Mouse (Mus musculus) ES-E14 (cell line): ENCODE results near the gene Gm3854. TPM values are rescaled to one million over a fixed set of nuclear protein-coding genes. Genes with fewer than 3 reads are reported as not detected.
A peak's percentile ranks its signal among the peaks of the same experiment; 100 is the strongest.

Experiments used
- DNase-seq: peaks from one replicate; pipeline ENCODE4 v3.0.0-alpha.2; 2013; ENCODE audit warnings: low read depth, low spot score
- H3K27ac ChIP-seq: 2 replicates; pipeline ENCODE4 v1.5.1; 2012; ENCODE audit warnings: low read depth, mild to moderate bottlenecking, low read length, moderate library complexity, mixed read lengths; ENCODE audit not compliant: poor library complexity, insufficient read depth, severe bottlenecking
- H3K36me3 ChIP-seq: 2 replicates; pipeline ENCODE4 v1.6.1; 2012; ENCODE audit warnings: mild to moderate bottlenecking, low read length, moderate library complexity, mixed read lengths; ENCODE audit not compliant: control insufficient read depth, poor library complexity, insufficient read depth, severe bottlenecking
- H3K4me1 ChIP-seq, 2 experiments: fragments of 150-350 bp in 1 of 2; sonication (generic) in 1 of 2; 2 replicates each; pipeline ENCODE4 v1.6.1; 2012; ENCODE audit warnings: low read length in 2 of 2, mild to moderate bottlenecking in 1 of 2, mixed read lengths in 1 of 2; ENCODE audit not compliant: control insufficient read depth in 2 of 2, insufficient read depth in 2 of 2, poor library complexity in 1 of 2
- H3K4me3 ChIP-seq, 2 experiments: fragments of 150-350 bp in 1 of 2; sonication (generic) in 1 of 2; 2 replicates each; pipeline ENCODE4 v1.5.1; 2012; ENCODE audit warnings: low read length in 2 of 2, low read depth in 1 of 2, mild to moderate bottlenecking in 1 of 2, mixed read lengths in 1 of 2; ENCODE audit not compliant: insufficient read depth in 1 of 2, poor library complexity in 1 of 2, severe bottlenecking in 1 of 2
- H3K9ac ChIP-seq: 2 replicates; pipeline ENCODE4 v1.6.1; 2012; ENCODE audit warnings: low read depth, mild to moderate bottlenecking, low read length, mixed read lengths; ENCODE audit not compliant: poor library complexity, insufficient read depth, severe bottlenecking
- H3K9me3 ChIP-seq: fragments of 150-350 bp; sonication (generic); 2 replicates; pipeline ENCODE4 v1.6.1; 2012; ENCODE audit warnings: low read depth, mild to moderate bottlenecking, low read length; ENCODE audit not compliant: control insufficient read depth, insufficient read depth
- CHD2 ChIP-seq: IDR thresholded peaks from 2 replicates; pipeline ENCODE4 v1.6.1; 2014; ENCODE audit warnings: mild to moderate bottlenecking, low read depth, low read length, inconsistent platforms
- HCFC1 ChIP-seq: IDR thresholded peaks from 2 replicates; pipeline ENCODE4 v1.6.1; 2012; ENCODE audit warnings: low read length, inconsistent platforms, borderline replicate concordance; ENCODE audit not compliant: insufficient read depth
- MAFK ChIP-seq: IDR thresholded peaks from 2 replicates; pipeline ENCODE4 v1.6.1; 2014; ENCODE audit warnings: mild to moderate bottlenecking, low read depth, low read length, inconsistent platforms; ENCODE audit not compliant: insufficient read depth
- ZC3H11A ChIP-seq: IDR thresholded peaks from 2 replicates; pipeline ENCODE4 v1.6.1; 2012; ENCODE audit warnings: low read depth, mild to moderate bottlenecking, inconsistent platforms, low read length, borderline replicate concordance
- ZNF384 ChIP-seq: IDR thresholded peaks from 2 replicates; pipeline ENCODE4 v1.6.1; 2012; ENCODE audit warnings: low read depth, low read length, inconsistent platforms
- in situ Hi-C, 2 experiments: fragments of 600-800 bp; cut with MboI; formaldehyde crosslinking; loops; one replicate each; pipeline ENCODE4 v1.15.1; 2025; ENCODE audit warnings: low sequenced_read_pairs in 2 of 2, inconsistent platforms in 1 of 2; ENCODE audit not compliant: unreplicated experiment in 2 of 2
- total RNA-seq: library from RNA; depleted of rRNA; stranded (reverse); fragments of 300-350 nt; gene quantifications from 2 replicates; pipeline ENCODE4 v1.2.3, GENCODE M21; 2012

Gm3854 gene
- total RNA-seq, 1 experiment = 2.9 TPM

DNA sequence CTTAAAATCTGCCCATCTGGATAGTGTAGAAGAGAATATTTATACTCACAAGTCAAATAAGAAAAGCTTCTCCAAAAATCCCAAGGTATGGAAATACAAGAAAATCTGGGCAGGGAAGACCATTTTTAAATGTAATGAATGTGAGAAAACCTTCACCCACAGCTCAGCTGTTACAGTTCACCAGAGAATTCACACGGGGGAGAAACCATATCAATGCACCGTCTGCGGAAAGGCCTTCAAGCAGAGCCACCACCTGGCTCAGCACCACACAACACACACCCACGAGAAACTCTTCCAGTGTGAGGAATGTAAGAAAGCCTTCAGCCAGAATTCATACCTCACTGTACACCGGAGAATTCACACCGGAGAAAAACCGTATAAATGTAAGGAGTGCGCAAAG lies 34.9 kb downstream of the Gm3854 start:
- TF ChIP-seq ZC3H11A = no peak
- TF ChIP-seq HCFC1 = no peak
- no peak for TF ChIP-seq ZNF384
- TF ChIP-seq CHD2 = no peak
- TF ChIP-seq MAFK = no peak
- Histone ChIP-seq H3K4me1 (0 out of 4 replicates have a peak, but pooled peaks cover 0 to 2% of the 10 kb centered on the region in 2 experiments), H3K36me3 (no peaks in the 10 kb centered on the region), H3K9ac (no peak overlapping the region), H3K9me3 (no peaks in the 10 kb centered on the region), H3K4me3 (no peak overlapping the region), H3K27ac (no peak overlapping the region)
- in situ Hi-C loops = no loop called here
- no peak for DNase-seq

- Histone ChIP-seq H3K36me3 (no peaks in the 10 kb centered on the region), H3K4me1 (0 out of 4 replicates have a peak, but pooled peaks cover 0 to 2% of the 10 kb centered on the region in 2 experiments), H3K9me3 (no peaks in the 10 kb centered on the region), H3K9ac (no peak overlapping the region), H3K4me3 (no peak overlapping the region), H3K27ac (no peak overlapping the region)
- DNase-seq = no peak
- in situ Hi-C loops = no loop called here
- TF ChIP-seq ZC3H11A (no peak), CHD2 (no peak), MAFK (no peak), HCFC1 (no peak), ZNF384 (no peak)
Measured at GRCm38 (mm10) chr7:6381431-6381830, 37.9 kb downstream of the Gm3854 start.

GRCm38 (mm10) chr7:6383044-6383455 lies 39.5 kb downstream of the Gm3854 start, which contains the start of gene Zfp28:
Zfp28 (plus strand) TSS chr7:6383295.
- DNase-seq = peak; percentile 94
- Histone ChIP-seq H3K36me3 (no peaks in the 10 kb centered on the region), H3K9me3 (no peaks in the 10 kb centered on the region), H3K4me1 (0 out of 4 replicates have a peak, but pooled peaks cover 0 to 2% of the 10 kb centered on the region in 2 experiments), H3K4me3 (peak within 1 kb of the TSS; percentile 63 to 81), H3K27ac (no peak within 1 kb of the TSS), H3K9ac (peak within 1 kb of the TSS; percentile 74)
- peak; percentile 97 for TF ChIP-seq HCFC1
- no peak for TF ChIP-seq ZNF384
- in situ Hi-C loops = no loop called here

GRCm38 (mm10) chr7:6384011-6384410 lies 40.5 kb downstream of the Gm3854 start:
- in situ Hi-C loops = no loop called here
- no peak for DNase-seq
- no peak overlapping the region for H3K27ac ChIP-seq
- no peak overlapping the region for H3K4me3 ChIP-seq
- no peaks in the 10 kb centered on the region for H3K9me3 ChIP-seq
- 0 out of 4 replicates have a peak, but pooled peaks cover 0 to 2% of the 10 kb centered on the region in 2 experiments for H3K4me1 ChIP-seq
- H3K9ac ChIP-seq = no peak overlapping the region
- TF ChIP-seq CHD2 (no peak), ZC3H11A (no peak), MAFK (no peak), HCFC1 (no peak), ZNF384 (no peak)
- H3K36me3 ChIP-seq = no peaks in the 10 kb centered on the region

GRCm38 (mm10) chr7:6386995-6387394 lies 43.4 kb downstream of the Gm3854 start:
- in situ Hi-C loops = no loop called here
- H3K36me3 ChIP-seq = no peaks in the 10 kb centered on the region
- no peak overlapping the region for H3K27ac ChIP-seq
- no peak overlapping the region for H3K9ac ChIP-seq
- 0 out of 4 replicates have a peak, but pooled peaks cover 0 to 2% of the 10 kb centered on the region in 2 experiments for H3K4me1 ChIP-seq
- no peak overlapping the region for H3K4me3 ChIP-seq
- no peak for TF ChIP-seq HCFC1
- no peak for TF ChIP-seq ZC3H11A
- TF ChIP-seq ZNF384 = no peak
- no peak for TF ChIP-seq MAFK
- TF ChIP-seq CHD2 = no peak
- no peaks in the 10 kb centered on the region for H3K9me3 ChIP-seq
- no peak for DNase-seq
